In the genomic region with DNA sequence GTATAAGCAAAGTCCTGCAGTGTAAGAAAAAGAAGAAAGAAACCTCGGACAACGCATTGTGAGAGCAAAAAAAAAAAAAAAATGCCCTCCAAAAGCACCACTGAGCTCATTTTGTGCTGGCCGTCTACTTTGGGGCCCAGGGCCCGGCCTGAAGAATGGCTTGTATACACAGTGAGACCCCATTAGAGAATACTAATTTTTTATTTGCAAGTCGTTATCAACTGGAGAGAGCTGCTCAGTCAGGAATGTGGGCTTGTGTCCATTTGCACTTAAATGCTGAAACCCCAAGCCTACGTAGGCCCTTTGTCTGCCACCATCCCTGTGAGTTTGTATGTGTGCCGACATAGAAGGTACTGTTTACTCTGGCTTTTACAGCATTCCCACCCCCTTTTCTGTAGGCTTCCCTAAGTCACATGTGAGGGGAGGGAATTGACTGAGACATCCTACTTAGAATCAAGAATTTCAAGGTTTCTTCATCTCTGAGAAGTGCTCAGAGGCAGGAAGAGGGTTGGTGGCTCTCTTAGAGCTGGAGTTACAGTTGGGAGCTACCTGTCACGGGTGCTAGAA, we compare ENCODE assay signal across 25 mouse cellular contexts. TPM values are rescaled to one million over a fixed set of nuclear protein-coding genes. Genes with fewer than 3 reads are reported as not detected.
DNase-seq lines count a peak whose midpoint lies in the region; ATAC-seq and TF ChIP-seq lines count a peak whose summit lies in the region.
"Had no signal": no experiment of that assay in that cellular context is flagged by ENCODE, and none has a peak within 500 bp of the region (broad histone marks: within the 10 kb centered on the region; RNA-seq: fewer than 3 reads in every experiment).

No protein-coding gene starts in this region.

- no peak overlapping the region for H3K4me3 ChIP-seq in lung, embryonic 14.5 days (ENCODE audit: low read depth, low read length)
- H3K4me3 ChIP-seq in lung, adult 2 months (replicated peaks; ENCODE audit: extremely low read depth, low read depth, low read length) = no peak overlapping the region
- H3K4me3 ChIP-seq in ES-E14 (ENCODE audit: insufficient read depth in 1 of 2, low read depth in 1 of 2, low read length in 2 of 2, poor library complexity in 1 of 2, severe bottlenecking in 1 of 2) = no peak overlapping the region
- H3K4me3 ChIP-seq in hindbrain, postnatal 0 days (ENCODE audit: low read length) = no peak overlapping the region
- H3K4me3 ChIP-seq: erythroblast, embryonic 14.5 days; limb, embryonic 13.5 days; neural tube, embryonic 13.5 days had no signal

- H3K4me2 ChIP-seq in lung, embryonic 14.5 days = no peak overlapping the region
- no peak overlapping the region for H3K4me2 ChIP-seq in hindbrain, postnatal 0 days (ENCODE audit: low read depth, low read length)
- H3K4me2 ChIP-seq: heart, embryonic 11.5 days; limb, embryonic 13.5 days; neural tube, embryonic 13.5 days had no signal

- WGBS in lung, embryonic 14.5 days = 24% methylated on average over 8 of the region's 8 CpGs
- 33% methylated on average over 8 of the region's 8 CpGs for WGBS in lung, adult 2 months
- 45% methylated on average over 8 of the region's 8 CpGs for WGBS in hindbrain, postnatal 0 days

- peak overlapping the region; percentile 55 for H3K27ac ChIP-seq in lung, embryonic 14.5 days (ENCODE audit: low read depth)
- no peak overlapping the region for H3K27ac ChIP-seq in ES-E14 (ENCODE audit: insufficient read depth, low read depth, low read length, poor library complexity, severe bottlenecking)
- H3K27ac ChIP-seq in hindbrain, postnatal 0 days = peak overlapping the region; percentile 11; the same call in 1 of the 2 replicates
- H3K27ac ChIP-seq: limb, embryonic 13.5 days; liver, embryonic 14.5 days; neural tube, embryonic 13.5 days had no signal

- in situ Hi-C loops in ES-E14 (cut with MboI; ENCODE audit: low sequenced_read_pairs in 2 of 2, unreplicated experiment in 2 of 2) = no loop called here

- no peak for TF ChIP-seq CTCF in lung, embryonic 14.5 days (IDR thresholded peaks at IDR 0.05; ENCODE audit: low read depth)
- TF ChIP-seq CTCF in lung, adult 2 months (IDR thresholded peaks at IDR 0.05; ENCODE audit: insufficient read depth, low read length) = no peak
- TF ChIP-seq CTCF in hindbrain, postnatal 0 days (IDR thresholded peaks at IDR 0.05; ENCODE audit: low read depth) = no peak

- DNase-seq in lung, embryonic 14.5 days = peak; percentile 31
- no peak for DNase-seq in lung, adult 2 months
- DNase-seq in ES-CJ7 (ENCODE audit: low read depth, low spot score) = peak; percentile 14
- DNase-seq in ES-E14 (ENCODE audit: low read depth, low spot score) = no peak
- DNase-seq in hindbrain, postnatal 0 days (ENCODE audit: low spot score) = peak; percentile 2
- DNase-seq in left cerebral cortex, adult 9 months (ENCODE audit: low spot score in 2 of 2) = no peak
- no peak for DNase-seq in cerebellum, postnatal 14 days
- DNase-seq: adrenal gland, adult 2 months; cerebellum, adult 11-12 months; cerebellum, postnatal 36 days; heart, postnatal 14 days; kidney, adult 9 months; kidney, postnatal 36 days; layer of hippocampus, adult 9-11 months; thymus, adult 2 months had no signal

- TF ChIP-seq POLR2A in lung, adult 2 months (IDR thresholded peaks at IDR 0.05; ENCODE audit: borderline replicate concordance, extremely low read depth, low read depth, low read length) = no peak

- peak; percentile 44; the same call in 1 of the 2 replicates for ATAC-seq in lung, embryonic 14.5 days (ENCODE audit: insufficient read depth)
- no peak for ATAC-seq in hindbrain, postnatal 0 days

- no peaks in the 10 kb centered on the region for H3K4me1 ChIP-seq in lung, embryonic 14.5 days (ENCODE audit: insufficient read depth)
- no peaks in the 10 kb centered on the region for H3K4me1 ChIP-seq in lung, adult 2 months (ENCODE audit: control insufficient read depth, insufficient read depth, low read length)
- peaks cover 0 to 4% of the 10 kb centered on the region in 2 experiments; a peak in 2 of 4 replicates for H3K4me1 ChIP-seq in ES-E14 (ENCODE audit: control insufficient read depth in 2 of 2, insufficient read depth in 2 of 2, low read length in 2 of 2, poor library complexity in 1 of 2)
- no peaks in the 10 kb centered on the region for H3K4me1 ChIP-seq in hindbrain, postnatal 0 days (ENCODE audit: insufficient read depth, low read length)
- H3K4me1 ChIP-seq: limb, embryonic 13.5 days had no signal

- H3K27me3 ChIP-seq in lung, embryonic 14.5 days (ENCODE audit: insufficient read depth, low read length) = no peaks in the 10 kb centered on the region
- H3K27me3 ChIP-seq in hindbrain, postnatal 0 days (ENCODE audit: insufficient read depth, low read length) = no peaks in the 10 kb centered on the region
- H3K27me3 ChIP-seq: limb, embryonic 13.5 days; neural tube, embryonic 13.5 days had no signal

- no peaks in the 10 kb centered on the region for H3K9me3 ChIP-seq in lung, embryonic 14.5 days (ENCODE audit: low read depth, low read length)
- H3K9me3 ChIP-seq in ES-E14 (ENCODE audit: control insufficient read depth, insufficient read depth, low read depth, low read length) = no peaks in the 10 kb centered on the region
- no peaks in the 10 kb centered on the region for H3K9me3 ChIP-seq in hindbrain, postnatal 0 days (ENCODE audit: low read length)
- H3K9me3 ChIP-seq: limb, embryonic 13.5 days; neural tube, embryonic 13.5 days had no signal

- H3K36me3 ChIP-seq in lung, embryonic 14.5 days (ENCODE audit: insufficient read depth) = peaks cover 24% of the 10 kb centered on the region
- peaks cover 10% of the 10 kb centered on the region for H3K36me3 ChIP-seq in ES-E14 (ENCODE audit: control insufficient read depth, insufficient read depth, low read length, poor library complexity, severe bottlenecking)
- peaks cover 7% of the 10 kb centered on the region; the same call in 1 of the 2 replicates for H3K36me3 ChIP-seq in hindbrain, postnatal 0 days (ENCODE audit: insufficient read depth, low read length)

- H3K9ac ChIP-seq in lung, embryonic 14.5 days = no peak overlapping the region
- peak overlapping the region; percentile 43; the same call in 1 of the 2 replicates for H3K9ac ChIP-seq in ES-E14 (ENCODE audit: insufficient read depth, low read depth, low read length, poor library complexity, severe bottlenecking)
- H3K9ac ChIP-seq in hindbrain, postnatal 0 days (replicated peaks; ENCODE audit: low read length) = no peak overlapping the region
- H3K9ac ChIP-seq: liver, embryonic 14.5 days; neural tube, embryonic 13.5 days had no signal

TF ChIP-seq in ES-E14, 5 proteins besides CTCF, POLR2A, EP300 and RAD21:
- TF ChIP-seq ZNF384 (IDR thresholded peaks at IDR 0.05; ENCODE audit: low read depth, low read length) (0 out of 2 replicates have a peak, but pooled peaks have one; percentile 20), ZC3H11A (IDR thresholded peaks at IDR 0.05; ENCODE audit: borderline replicate concordance, low read depth, low read length) (no peak)

RNA-seq across cellular contexts. Expression of a gene that starts 3.9 kb away (rescaled TPM):
- not detected in 2 replicates for polyA plus RNA-seq in lung, embryonic 14.5 days (2014; fragmentation: Nextera tagmentation; extraction: Ambion mirVana)
- polyA plus RNA-seq in lung, adult 2 months (2012; rRNA removed) = not detected in 2 replicates
- not detected in 2 replicates for total RNA-seq in ES-E14 (2012; rRNA removed)
- not detected in 2 replicates for total RNA-seq in hindbrain, postnatal 0 days (2014; rRNA removed)
- polyA plus RNA-seq in hindbrain, postnatal 0 days (2015; fragmentation: Nextera tagmentation; extraction: Ambion mirVana) = 0.29 and 0.44 TPM in 2 replicates
- total RNA-seq: adrenal gland, adult 2 months; gastrocnemius, postnatal 4 days; heart, postnatal 14 days; left cerebral cortex, postnatal 10 days; MEL had no signal
- polyA plus RNA-seq: adrenal gland, adult 2 months; embryonic facial prominence, embryonic 11.5 days; erythroblast, embryonic 14.5 days; heart, embryonic 11.5 days; intestine, embryonic 14.5 days; limb, embryonic 13.5 days; liver, embryonic 14.5 days; neural tube, embryonic 13.5 days; thymus, adult 2 months had no signal

RNA-seq across cellular contexts. Expression of a gene that starts 8.3 kb away (rescaled TPM):
- not detected in 2 replicates for polyA plus RNA-seq in lung, embryonic 14.5 days (2014; fragmentation: Nextera tagmentation; extraction: Ambion mirVana)
- 0.62 TPM in 1 of 2 replicates, not detected in the other for polyA plus RNA-seq in lung, adult 2 months (2012; rRNA removed)
- total RNA-seq in ES-E14 (2012; rRNA removed) = not detected in 2 replicates
- total RNA-seq in hindbrain, postnatal 0 days (2014; rRNA removed) = 0.36 TPM in 1 of 2 replicates, not detected in the other
- polyA plus RNA-seq in hindbrain, postnatal 0 days (2015; fragmentation: Nextera tagmentation; extraction: Ambion mirVana) = not detected in 2 replicates
- total RNA-seq: adrenal gland, adult 2 months; gastrocnemius, postnatal 4 days; heart, postnatal 14 days; MEL had no signal
- polyA plus RNA-seq: adrenal gland, adult 2 months; embryonic facial prominence, embryonic 11.5 days; erythroblast, embryonic 14.5 days; heart, embryonic 11.5 days; limb, embryonic 13.5 days; neural tube, embryonic 13.5 days had no signal

RNA-seq across cellular contexts. Expression of a gene that starts 15.5 kb away (rescaled TPM):
- polyA plus RNA-seq in lung, embryonic 14.5 days (2014; fragmentation: Nextera tagmentation; extraction: Ambion mirVana) = not detected in 2 replicates
- not detected in 2 replicates for polyA plus RNA-seq in lung, adult 2 months (2012; rRNA removed)
- 0.16 and 0.71 TPM in 2 replicates for total RNA-seq in ES-E14 (2012; rRNA removed)
- total RNA-seq in hindbrain, postnatal 0 days (2014; rRNA removed) = 0.10 TPM in 1 of 2 replicates, not detected in the other
- polyA plus RNA-seq in hindbrain, postnatal 0 days (2015; fragmentation: Nextera tagmentation; extraction: Ambion mirVana) = not detected in 2 replicates
- total RNA-seq: adrenal gland, adult 2 months; gastrocnemius, postnatal 4 days; MEL had no signal
- polyA plus RNA-seq: adrenal gland, adult 2 months; embryonic facial prominence, embryonic 11.5 days; erythroblast, embryonic 14.5 days; intestine, embryonic 14.5 days; limb, embryonic 13.5 days; liver, embryonic 14.5 days; neural tube, embryonic 13.5 days had no signal

RNA-seq across cellular contexts. Expression of a gene that starts 25.0 kb away (rescaled TPM):
- polyA plus RNA-seq in lung, embryonic 14.5 days (2014; fragmentation: Nextera tagmentation; extraction: Ambion mirVana) = 20.0 and 24.3 TPM in 2 replicates
- polyA plus RNA-seq in lung, adult 2 months (2012; rRNA removed) = 4.0 and 5.2 TPM in 2 replicates
- 14.3 and 23.1 TPM in 2 replicates for total RNA-seq in ES-E14 (2012; rRNA removed)
- total RNA-seq in hindbrain, postnatal 0 days (2014; rRNA removed) = 27.4 and 47.8 TPM in 2 replicates
- 20.3 and 26.2 TPM in 2 replicates for polyA plus RNA-seq in hindbrain, postnatal 0 days (2015; fragmentation: Nextera tagmentation; extraction: Ambion mirVana)

RNA-seq across cellular contexts. Expression of a gene that starts 33.4 kb away (rescaled TPM):
- 63.8 and 66.7 TPM in 2 replicates for polyA plus RNA-seq in lung, embryonic 14.5 days (2014; fragmentation: Nextera tagmentation; extraction: Ambion mirVana)
- polyA plus RNA-seq in lung, adult 2 months (2012; rRNA removed) = 28.7 and 35.0 TPM in 2 replicates
- total RNA-seq in ES-E14 (2012; rRNA removed) = 44.5 and 50.6 TPM in 2 replicates
- 39.9 and 52.5 TPM in 2 replicates for total RNA-seq in hindbrain, postnatal 0 days (2014; rRNA removed)
- polyA plus RNA-seq in hindbrain, postnatal 0 days (2015; fragmentation: Nextera tagmentation; extraction: Ambion mirVana) = 53.5 and 55.8 TPM in 2 replicates

Comparison
In these comparisons a context has a peak if more than half of its experiments do, and no peak if none do; other contexts are left out.
1. DNase-seq: peak in lung, embryonic 14.5 days (single experiment), ES-CJ7 (single experiment) and hindbrain, postnatal 0 days (single experiment); none in lung, adult 2 months (single experiment), ES-E14 (single experiment), left cerebral cortex, adult 9 months (0 of 2) and cerebellum, postnatal 14 days (0 of 2).